Mouse (Mus musculus): ENCODE data around the gene Tns1. TPM values are rescaled to one million over a fixed set of nuclear protein-coding genes. Genes with fewer than 3 reads are reported as not detected.
A peak's percentile ranks its signal among the peaks of the same experiment; 100 is the strongest.

Gene Tns1
- polyA plus RNA-seq, 1 experiment = 25.7 TPM

DNA sequence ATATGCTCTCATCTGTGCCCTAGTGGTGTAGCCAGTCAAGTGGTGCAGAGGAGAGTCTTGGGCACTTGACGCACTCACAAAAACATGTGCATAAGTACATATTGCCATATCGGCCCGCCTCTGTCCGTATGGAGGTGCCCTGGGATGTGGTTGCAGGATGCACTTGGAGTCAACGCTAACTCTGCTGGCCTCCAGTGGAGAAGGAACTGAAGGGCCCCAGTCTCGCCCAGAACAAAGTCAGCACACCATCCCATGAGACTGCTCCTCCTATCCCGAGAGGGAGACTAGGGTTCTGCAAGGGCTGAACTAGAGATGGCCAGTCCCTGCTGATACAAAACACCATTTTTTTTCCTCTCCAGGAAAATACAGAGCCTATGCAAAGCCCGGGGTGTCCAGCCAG lies 1.0 kb downstream of the Tns1 start:
- no peak for DNase-seq (ENCODE audit: extremely low spot score in 1 of 2, low spot score in 1 of 2)

DNA sequence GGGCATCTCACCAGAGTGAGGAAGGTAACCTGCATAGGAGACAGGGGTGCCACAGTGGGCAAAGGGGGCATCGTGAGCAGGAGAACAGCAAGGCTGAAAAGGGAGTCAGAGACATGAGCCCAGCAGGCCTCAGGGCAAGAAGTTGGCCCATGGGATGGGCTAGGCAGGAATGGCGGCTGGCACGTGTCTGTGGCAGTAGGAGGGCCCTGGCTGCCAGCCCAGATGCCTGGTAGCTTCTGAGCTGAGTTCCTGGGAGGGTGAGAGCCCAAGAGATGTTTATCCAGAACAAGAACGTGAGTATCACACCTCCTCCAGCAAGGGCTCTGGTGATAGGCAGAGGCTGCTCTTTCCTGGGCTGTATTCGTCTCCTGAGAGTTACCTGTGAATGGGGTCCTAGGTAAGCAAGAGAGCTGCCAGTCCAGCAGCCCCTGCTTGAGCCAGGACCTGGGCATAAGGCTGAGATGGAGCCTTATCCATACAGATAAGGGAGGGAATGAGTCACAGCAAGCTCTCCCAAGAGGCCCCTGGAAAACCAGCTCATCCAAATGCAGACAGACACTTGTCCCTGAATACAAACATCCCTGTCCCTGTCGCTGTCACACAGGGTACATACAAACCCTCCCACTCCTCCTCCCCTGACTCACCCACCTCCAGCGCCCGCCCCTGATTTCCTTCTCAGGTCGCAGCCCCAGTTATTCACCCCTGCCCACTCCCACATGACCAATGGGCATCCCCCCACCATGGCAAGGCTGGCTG lies 2.2 kb downstream of the Tns1 start:
- DNase-seq (ENCODE audit: extremely low spot score in 1 of 2, low spot score in 1 of 2) = peak in 1 of 2 experiments; percentile 68

DNA sequence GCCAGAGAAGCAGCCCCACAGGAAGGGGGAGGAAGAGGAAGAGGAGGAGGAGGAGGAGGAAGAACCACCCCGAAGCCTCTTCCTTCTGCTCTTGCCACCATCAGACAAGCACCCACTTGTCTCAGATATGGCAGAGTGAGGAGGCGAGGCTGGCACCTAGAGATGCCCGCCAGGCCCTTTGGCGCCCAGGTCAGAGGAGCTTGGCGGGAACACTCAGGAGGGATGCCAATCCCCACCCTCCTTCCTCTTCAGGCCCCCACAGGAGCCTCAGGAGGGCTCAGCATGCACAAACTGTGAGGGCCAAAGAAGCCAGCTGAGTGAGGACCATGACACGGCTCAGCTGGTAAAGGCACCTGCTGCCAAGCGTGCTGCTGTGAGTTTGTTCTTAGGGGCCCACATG lies 3.1 kb downstream of the Tns1 start:
- DNase-seq (ENCODE audit: extremely low spot score in 1 of 2, low spot score in 1 of 2) = no peak

DNA sequence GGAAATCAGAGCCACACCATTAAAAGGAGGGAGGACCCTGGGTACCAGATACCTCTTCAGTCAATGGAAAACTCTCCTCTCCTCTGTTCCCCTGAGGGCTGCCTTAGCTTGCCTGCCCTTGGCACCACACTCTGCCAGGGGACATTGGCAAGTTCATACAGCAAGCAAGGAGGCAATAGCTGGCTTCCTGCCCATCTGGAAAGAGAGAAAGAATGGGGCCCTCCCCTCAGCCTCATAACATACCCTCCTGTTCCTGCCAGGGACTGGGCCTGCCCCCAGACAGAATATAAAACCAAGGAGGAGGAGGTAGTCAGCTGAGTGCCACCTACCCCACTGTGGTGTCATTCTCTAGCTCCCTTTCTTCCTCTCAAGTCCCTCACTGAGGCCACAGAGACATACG lies 5.1 kb downstream of the Tns1 start:
- no peak for DNase-seq (ENCODE audit: extremely low spot score in 1 of 2, low spot score in 1 of 2)

DNA sequence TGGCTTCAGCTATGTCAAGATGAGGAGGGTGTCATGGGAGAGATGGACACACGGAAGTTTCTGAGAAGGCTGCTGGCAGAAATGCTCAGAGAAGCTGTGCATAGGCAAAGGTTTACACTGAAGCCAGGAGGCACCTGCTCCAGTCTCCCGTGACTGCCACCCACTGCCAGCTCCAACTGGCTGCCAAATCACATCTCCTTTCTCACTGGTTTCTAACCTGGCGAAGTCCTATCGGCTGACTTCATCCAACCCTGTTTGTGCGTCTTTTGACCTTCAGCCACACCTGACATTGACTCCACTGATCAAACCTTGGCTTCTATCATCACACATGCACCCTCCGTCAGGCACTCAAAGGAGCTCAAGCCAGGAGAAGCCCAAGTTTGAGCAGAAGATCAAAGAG lies 6.4 kb downstream of the Tns1 start:
- no peak for DNase-seq (ENCODE audit: extremely low spot score in 1 of 2, low spot score in 1 of 2)

DNA sequence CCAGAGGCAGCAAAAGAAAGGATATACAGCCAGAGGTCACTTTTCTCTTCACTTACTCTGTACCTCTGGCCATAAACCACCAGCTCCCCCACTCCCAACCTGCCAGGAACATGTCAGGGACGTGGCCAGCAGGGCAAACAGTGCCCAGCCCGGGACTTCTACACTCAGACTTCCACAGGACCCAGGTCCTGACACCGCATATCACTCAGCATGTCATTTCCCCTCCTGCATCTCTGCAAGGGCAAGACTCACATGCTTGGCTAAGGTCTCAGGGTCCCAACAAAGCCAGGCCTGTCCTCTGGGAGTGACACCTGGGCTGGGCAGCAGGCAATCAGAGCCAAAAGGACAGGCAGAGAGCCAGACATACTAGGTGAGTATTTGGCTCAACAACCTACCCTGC lies 11.2 kb downstream of the Tns1 start:
- DNase-seq (ENCODE audit: extremely low spot score in 1 of 2, low spot score in 1 of 2) = no peak

DNA sequence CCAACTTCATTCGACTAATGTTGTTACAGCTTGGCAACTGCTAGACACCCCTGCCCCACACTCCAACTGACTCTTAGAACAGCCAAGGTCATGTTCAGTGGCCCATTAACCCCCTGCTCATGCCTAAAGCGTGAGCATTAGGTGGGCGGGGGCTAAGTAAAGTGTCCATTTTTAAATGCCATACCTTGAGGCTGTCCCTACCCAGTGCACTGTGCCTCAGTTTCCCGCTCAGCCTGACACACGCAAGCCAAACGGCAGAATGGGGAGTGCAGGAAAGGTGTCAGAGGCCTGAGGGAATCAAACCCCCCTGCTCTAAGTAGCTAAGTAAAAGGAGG lies 12.6 kb downstream of the Tns1 start:
- no peak for DNase-seq (ENCODE audit: extremely low spot score in 1 of 2, low spot score in 1 of 2)

DNA sequence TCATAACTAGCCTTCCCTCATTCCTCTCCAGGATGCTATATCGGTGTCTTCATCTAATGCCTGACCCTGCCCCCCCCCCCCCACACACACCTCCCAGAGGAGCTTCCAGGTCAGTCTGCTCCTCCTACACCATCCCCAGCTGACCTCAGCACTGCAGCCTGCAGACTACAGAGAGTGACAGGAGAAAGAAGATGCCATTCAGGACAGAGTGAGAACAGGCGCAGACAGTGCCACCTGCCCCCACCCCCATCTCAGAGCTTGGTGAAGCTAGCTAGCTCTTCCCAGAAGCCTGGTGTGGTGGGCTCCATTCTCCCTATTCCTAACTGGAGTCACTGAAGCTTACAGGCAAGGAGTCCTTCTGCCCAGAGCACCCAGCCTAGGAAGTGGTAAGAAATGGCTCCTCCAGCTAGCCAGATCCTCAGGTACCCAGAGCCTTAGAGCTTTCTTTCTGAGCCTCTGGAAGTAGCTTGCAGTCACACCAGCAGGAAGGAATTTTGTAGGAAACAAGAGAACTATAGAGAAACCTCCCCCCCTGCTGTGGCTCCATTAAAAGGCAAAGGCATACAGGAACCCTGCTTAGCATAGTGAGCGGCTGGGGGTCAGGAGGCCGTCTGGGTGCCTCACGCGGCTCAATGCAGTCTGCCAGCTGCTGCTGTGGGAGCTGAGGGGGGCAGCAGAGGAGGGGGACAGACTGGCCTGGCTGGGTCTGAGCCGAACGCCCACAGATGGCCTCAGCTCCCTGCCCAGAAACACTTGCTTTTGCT lies 13.1 kb downstream of the Tns1 start:
- no peak for DNase-seq (ENCODE audit: extremely low spot score in 1 of 2, low spot score in 1 of 2)

DNA sequence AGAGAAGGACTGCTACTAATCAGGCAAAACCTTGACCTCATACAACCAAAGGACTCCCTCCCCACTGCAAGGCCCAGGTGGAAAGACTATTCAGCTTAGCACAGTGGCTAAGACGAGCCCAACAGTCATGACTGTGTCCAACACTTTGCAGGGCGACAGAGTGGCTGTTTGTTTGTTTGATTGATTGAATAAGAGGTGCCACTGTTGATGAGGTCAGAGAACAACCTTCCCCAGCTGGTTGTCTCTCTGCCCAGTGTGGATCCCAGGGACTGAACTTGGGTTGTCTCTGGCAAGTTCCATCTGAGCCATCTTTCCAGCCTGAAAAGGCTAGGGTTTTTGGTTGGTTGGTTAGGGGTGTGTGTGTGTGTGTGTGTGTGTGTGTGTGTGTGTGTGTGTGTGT lies 14.6 kb downstream of the Tns1 start:
- no peak for DNase-seq (ENCODE audit: extremely low spot score in 1 of 2, low spot score in 1 of 2)

DNA sequence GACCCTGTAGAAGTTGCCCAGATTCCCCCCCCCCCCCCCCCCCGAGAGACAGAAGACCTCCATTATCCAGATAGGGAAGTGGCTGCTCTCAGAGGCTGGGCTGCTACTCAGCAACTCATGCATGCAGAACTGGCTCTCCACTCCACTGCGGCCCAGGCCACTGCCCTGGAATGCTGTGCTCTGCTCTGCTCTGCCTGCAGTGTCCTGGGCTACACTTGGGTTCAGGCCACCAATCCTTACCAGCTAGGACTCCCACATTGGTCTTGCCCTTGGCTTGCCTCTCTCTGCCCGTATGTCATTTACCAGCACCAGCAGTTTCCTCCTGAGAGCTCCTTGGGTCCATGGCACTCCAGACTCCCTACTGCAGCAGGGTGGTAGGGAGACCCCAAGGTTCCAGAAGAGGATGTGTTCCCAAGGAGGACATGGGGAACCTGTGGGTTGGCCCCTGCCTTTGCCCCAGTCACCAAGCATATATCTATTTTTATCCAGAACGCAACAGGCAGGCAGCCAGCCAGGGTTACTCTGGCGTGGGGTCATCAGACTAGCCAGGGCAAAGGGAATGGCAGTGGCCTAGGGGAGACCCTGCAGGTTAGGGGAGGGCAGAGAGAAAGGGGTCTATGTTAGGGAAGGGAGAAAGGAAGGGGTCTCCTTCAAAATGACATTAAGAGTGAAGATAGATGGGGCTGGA lies 16.2 kb downstream of the Tns1 start:
- no peak for DNase-seq (ENCODE audit: extremely low spot score in 1 of 2, low spot score in 1 of 2)

DNA sequence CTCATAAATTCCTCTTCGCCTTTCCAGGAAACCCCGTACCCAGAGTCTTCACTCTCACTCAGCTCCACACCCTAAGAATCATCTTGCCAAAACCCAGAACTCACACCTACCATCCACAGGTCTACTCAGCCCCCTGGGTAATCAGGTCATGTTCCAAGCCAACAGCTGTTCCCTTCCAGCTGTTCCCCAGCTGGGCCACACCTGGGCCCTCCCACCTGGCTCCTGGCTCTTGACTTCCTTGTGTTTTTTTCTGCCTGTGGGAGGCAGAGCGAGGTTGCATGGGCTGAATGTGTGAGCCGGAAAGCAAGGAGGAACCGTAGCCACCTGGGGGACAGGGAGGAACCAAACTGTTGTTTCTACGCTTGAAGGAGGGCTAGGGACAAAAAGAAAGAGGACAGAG lies 18.0 kb downstream of the Tns1 start:
- no peak for DNase-seq (ENCODE audit: extremely low spot score in 1 of 2, low spot score in 1 of 2)

DNA sequence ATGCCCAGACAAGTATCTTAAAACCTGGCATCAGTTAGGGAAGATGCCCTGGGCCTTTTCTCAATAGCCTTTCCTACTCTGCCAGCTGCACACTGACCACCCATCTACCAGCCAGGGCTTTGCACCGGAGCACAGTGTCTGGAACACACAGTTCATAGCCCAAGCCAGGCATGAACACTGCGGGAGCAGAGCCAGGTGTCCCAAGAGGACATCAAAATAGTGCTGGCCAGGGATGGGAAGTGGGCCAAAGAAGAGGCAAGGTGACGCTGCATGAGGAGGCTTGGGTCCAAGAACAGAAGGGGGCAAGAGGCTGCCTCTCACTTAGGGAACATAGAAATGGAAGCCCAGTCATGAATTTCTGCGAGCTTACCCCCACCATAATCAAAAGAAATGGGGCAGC lies 18.6 kb downstream of the Tns1 start:
- no peak for DNase-seq (ENCODE audit: extremely low spot score in 1 of 2, low spot score in 1 of 2)

DNA sequence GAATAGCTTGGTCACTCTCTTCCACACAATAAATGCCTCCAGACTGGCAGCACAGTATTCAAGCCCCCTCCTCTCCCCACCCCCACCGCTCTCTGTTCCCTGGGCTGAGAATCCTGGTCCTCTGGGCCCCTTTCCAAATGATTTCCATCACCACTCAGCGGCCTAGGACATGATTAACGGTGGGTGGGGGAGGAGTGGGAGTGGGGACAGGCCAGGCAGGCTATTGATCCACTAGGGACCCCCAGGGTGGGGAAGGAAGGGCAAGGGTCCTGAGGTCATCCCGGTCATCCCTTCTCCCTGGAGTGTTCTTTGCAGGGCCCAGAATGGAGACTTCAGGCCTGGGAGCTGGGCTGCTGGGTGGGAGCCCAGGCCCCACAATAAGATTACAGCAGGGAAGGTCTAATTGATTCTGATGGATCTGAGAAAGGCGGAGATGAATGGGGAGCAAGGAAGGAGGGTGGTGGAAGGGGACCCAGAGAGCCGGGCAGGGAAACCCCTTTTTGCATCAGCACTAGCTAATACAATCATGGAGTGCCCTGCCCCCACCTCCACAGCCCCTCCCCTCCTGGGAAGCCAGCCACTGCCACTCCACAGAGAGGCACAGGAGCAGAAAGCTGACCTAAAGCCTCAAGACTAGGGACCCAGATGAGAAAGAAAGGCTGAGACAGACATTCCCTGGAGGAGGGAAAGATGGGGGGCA lies 20.4 kb downstream of the Tns1 start:
- no peak for DNase-seq (ENCODE audit: extremely low spot score in 1 of 2, low spot score in 1 of 2)

DNA sequence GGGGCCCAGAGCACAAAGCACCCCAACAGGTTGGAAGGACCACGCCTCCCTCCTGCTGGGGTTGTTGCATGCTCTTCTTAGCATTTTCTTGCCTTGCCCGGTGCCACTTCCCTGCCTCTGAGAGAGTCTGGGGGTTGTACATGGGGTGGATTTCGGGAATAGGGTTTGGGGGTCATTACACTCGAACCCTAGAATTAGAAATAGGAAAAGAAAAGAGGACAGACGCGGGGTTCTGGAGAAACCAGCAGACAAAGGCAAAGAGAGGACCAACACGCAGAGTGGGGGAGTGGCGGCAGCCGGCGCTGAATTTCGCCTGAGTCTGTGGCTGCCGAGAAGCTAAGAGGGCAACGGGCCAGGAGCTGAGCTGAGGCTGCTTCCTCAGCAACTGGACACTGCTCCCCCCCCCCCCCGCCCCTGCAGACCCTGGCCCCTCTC lies 25.2 kb downstream of the Tns1 start:
- no peak for DNase-seq (ENCODE audit: extremely low spot score in 1 of 2, low spot score in 1 of 2)

DNA sequence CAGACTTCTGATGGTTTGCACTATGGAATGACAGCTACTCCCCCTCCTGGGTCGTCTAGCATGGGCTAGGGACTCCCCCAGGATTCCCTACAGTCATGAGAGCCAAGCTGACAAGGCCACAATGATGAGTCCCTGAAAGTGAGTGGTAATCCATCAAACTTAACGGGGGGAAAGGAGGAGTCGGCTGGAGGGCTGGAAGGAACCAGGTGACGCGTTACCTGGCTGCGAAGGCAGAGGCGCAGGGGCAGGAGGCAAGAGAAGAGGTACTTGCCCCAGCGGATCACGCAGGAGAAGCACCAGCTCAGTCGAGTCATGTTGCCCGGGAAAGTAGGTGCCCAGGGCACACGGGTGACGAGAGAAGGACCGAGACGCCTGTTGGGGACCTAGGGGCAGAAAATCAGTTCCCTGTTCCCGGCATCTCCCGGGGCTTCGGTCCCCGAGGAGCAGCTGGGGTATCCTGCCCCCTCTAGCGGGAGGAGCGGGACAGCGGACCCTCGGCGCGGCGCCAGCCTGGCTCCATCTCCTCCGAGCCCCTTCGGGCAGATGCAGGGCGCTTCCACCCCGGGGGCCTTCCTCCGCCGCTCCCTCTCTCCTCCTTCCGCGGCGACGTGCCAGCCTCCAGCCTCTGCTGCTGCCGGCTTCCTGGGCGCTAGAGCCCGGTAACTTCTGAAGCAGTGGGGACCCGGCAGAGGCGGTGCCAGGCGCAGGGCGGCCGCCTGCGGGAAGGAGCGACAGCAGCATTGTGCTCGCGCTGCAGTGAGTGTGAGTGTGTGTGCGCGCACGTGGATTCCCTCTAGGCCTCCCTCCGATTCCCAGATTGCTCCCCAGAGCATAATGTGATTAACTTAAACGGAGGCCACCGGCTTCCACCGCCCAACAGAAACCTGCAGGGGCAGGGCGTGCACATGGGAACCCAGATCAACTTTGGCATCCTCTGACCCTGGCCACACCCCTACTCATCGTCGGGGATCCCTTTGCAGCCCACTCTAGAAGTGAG lies 25.9 kb downstream of the Tns1 start:
- peak in 1 of 2 experiments; percentile 48 for DNase-seq (ENCODE audit: extremely low spot score in 1 of 2, low spot score in 1 of 2)

DNA sequence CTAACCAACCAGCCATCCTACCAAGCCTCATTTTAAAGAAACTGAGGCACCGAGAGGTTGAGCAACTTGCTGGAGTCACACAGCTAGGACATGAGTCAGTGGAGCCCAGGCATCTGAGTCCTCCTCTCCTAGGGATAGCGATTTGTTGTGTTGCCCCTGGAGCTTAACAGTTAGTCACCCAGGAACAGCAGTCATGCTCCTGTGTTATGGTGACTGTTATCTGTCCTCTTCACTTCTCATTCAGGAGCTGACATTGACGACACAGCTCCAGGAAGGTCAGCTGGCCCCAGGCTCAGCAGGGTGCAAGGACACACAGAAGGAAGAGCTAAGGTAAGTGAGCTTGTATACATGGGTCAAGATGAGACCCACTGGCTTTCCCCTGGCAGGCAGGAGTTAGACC lies 28.5 kb downstream of the Tns1 start:
- DNase-seq (ENCODE audit: extremely low spot score in 1 of 2, low spot score in 1 of 2) = no peak

DNA sequence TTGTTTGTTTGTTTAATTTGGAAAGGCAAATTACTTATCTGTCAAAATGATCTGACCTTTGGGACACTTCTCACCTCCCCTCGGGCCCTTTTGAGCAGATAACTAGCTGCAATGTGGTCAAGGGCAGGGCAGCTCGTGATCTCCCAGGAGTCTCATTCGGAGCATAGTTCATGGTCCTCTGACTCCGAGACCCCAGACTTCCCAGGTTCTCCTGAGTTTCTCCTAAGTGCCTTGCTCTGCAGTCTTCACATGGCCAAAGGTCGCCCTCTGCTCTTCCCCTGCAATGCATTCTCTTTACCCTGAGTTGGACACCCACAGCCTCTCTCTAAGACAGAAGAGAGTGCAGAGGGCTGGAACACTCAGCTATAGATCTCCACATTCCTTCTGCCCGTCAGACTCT lies 29.0 kb downstream of the Tns1 start:
- DNase-seq (ENCODE audit: extremely low spot score in 1 of 2, low spot score in 1 of 2) = no peak

DNA sequence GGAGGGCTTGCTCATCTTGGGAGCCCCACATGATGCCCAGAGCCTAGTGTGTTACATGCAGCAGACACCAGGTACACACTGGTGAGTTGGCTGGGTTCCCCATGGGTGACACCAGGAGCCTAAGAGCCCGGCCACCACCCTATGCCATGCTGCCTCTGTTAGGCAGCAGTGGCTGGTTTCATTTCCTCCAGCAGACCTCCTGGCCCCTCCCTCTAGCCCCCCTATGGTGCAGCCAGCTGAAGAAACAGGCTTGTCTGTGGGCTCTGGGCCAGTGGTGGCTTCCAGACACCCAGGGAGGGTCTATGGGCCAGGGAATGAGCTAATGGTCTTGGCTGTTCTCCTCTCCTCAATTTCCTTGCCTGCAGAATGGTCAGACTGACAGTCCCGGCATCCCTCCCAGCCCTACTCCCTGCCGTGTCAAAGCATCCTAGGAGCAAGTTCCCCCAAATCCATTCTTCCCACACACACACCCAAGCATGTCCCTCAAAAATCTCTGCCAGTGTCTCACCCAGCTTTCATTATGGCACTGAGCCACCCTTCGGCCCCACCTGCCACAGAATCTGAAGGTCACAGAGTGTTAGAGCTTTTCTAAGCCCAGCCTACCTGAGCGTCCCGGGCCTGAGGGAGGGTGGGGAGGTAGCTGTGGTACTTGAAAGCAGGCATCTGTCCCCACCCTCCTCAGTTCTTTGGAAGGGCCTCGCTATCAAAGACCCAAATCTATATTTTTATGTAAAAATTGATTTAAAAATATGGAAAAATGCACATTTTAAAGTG lies 29.6 kb downstream of the Tns1 start:
- DNase-seq (ENCODE audit: extremely low spot score in 1 of 2, low spot score in 1 of 2) = no peak

DNA sequence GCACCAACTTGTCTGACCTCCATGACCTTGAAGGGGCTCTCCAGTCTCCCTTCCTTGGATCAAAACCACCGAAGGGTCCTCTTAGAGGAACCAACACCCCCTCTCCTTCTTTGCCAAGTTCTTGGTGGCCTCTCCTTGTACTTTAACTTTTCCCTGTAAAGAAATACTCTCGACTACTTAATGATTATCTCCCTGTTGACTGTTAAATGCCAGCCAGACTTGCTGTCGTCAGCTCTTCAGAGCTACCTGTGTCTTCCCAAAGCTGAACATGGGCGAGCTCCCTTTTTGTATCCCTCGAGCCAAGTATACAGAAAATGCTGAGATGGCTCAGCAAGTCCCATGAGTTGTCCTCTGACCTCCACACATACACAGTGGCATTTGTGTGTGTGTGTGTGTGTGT lies 30.8 kb downstream of the Tns1 start:
- DNase-seq (ENCODE audit: extremely low spot score in 1 of 2, low spot score in 1 of 2) = no peak
